Mouse (Mus musculus) embryonic facial prominence, embryonic 11.5 days (tissue): ENCODE measurements around the gene Slc17a1. TPM values are rescaled to one million over a fixed set of nuclear protein-coding genes. Genes with fewer than 3 reads are reported as not detected.

Experiments used
- ATAC-seq: fragments of 200-750 bp; cut with Nextera tagmentation; replicated peaks from 2 replicates; pipeline ENCODE4 v1.8.0; 2017; ENCODE audit warnings: low read depth; ENCODE audit not compliant: insufficient number of reproducible peaks, low FRiP score, low TSS enrichment
- DNase-seq: peaks from one replicate; pipeline ENCODE4 v3.0.0-alpha.2; 2015; ENCODE audit warnings: low spot score
- H3K27ac ChIP-seq: fragments of 300-500 bp; sonication (generic); replicated peaks from 2 replicates; pipeline ENCODE4 v1.5.1; 2014; ENCODE audit warnings: mild to moderate bottlenecking, low read depth, low read length, control low read depth
- H3K27me3 ChIP-seq: fragments of 300-500 bp; sonication (generic); 2 replicates; pipeline ENCODE4 v1.6.1; 2014; ENCODE audit warnings: mild to moderate bottlenecking, low read length, moderate library complexity, mixed read lengths; ENCODE audit not compliant: control insufficient read depth, insufficient read depth
- H3K36me3 ChIP-seq: fragments of 300-500 bp; sonication (generic); replicated peaks from 2 replicates; pipeline ENCODE4 v1.6.1; 2014; ENCODE audit warnings: low read depth, mild to moderate bottlenecking, low read length, moderate library complexity, mixed read lengths; ENCODE audit not compliant: control insufficient read depth, insufficient read depth
- H3K4me1 ChIP-seq: fragments of 300-500 bp; sonication (generic); 2 replicates; pipeline ENCODE4 v1.6.1; 2014; ENCODE audit warnings: low read length, mixed read lengths; ENCODE audit not compliant: control insufficient read depth, insufficient read depth
- H3K4me2 ChIP-seq: fragments of 300-500 bp; sonication (generic); 2 replicates; pipeline ENCODE4 v1.6.1; 2014; ENCODE audit warnings: low read depth, mild to moderate bottlenecking, control low read depth, low read length, moderate library complexity
- H3K4me3 ChIP-seq: fragments of 300-500 bp; sonication (generic); 2 replicates; pipeline ENCODE4 v1.5.1; 2014; ENCODE audit warnings: low read depth, low read length, control low read depth
- H3K9ac ChIP-seq: fragments of 300-500 bp; sonication (generic); replicated peaks from 2 replicates; pipeline ENCODE4 v1.6.1; 2014; ENCODE audit warnings: mild to moderate bottlenecking, control low read depth, low read length
- H3K9me3 ChIP-seq: fragments of 300-500 bp; sonication (generic); replicated peaks from 2 replicates; pipeline ENCODE4 v1.6.1; 2016; ENCODE audit warnings: mild to moderate bottlenecking, low read length, inconsistent platforms, mixed read lengths; ENCODE audit not compliant: control insufficient read depth
- WGBS: fragments of 180-500 bp; shearing (Covaris S2); extraction: QIAGEN DNeasy Blood & Tissue Kit; methylation state at CpG from one replicate; pipeline ENCODE4 v1.1.7; 2014; 5-methylcytosine and 5-hydroxymethylcytosine counted together
- microRNA-seq: library from miRNA; unstranded; fragments of <30 nt; microRNA quantifications from one replicate; pipeline ENCODE4, GENCODE M21; 2016; ENCODE audit warnings: borderline number of aligned reads
- polyA plus RNA-seq: library from polyadenylated mRNA; unstranded; fragments of >200 nt; fragmentation: Nextera tagmentation; extraction: Ambion mirVana; gene quantifications from 2 replicates; pipeline ENCODE4 v1.2.1, GENCODE M21; 2014

Slc17a1 gene
- polyA plus RNA-seq, 1 experiment from 2014 or later: not detected

- Histone ChIP-seq H3K27ac (no peak overlapping the region), H3K4me3 (no peak overlapping the region), H3K4me1 (no peaks in the 10 kb centered on the region), H3K9ac (no peak overlapping the region), H3K27me3 (no peaks in the 10 kb centered on the region), H3K36me3 (no peaks in the 10 kb centered on the region), H3K9me3 (no peaks in the 10 kb centered on the region), H3K4me2 (no peak overlapping the region)
- ATAC-seq: no peak
- 69% methylated on average over 6 of the region's 6 CpGs for WGBS
- DNase-seq: no peak
Measured at GRCm38 (mm10) chr13:23940291-23940690, 72.7 kb downstream of the Slc17a1 start.

- WGBS: 46% methylated on average over 2 of the region's 2 CpGs
- H3K27ac ChIP-seq: no peak overlapping the region
- H3K4me3 ChIP-seq: no peak overlapping the region
- DNase-seq (peak; percentile 18), ATAC-seq (no peak)
- no peaks in the 10 kb centered on the region for H3K27me3 ChIP-seq
- no peaks in the 10 kb centered on the region for H3K9me3 ChIP-seq
- no peak overlapping the region for H3K9ac ChIP-seq
- H3K4me1 ChIP-seq: no peaks in the 10 kb centered on the region
- no peak overlapping the region for H3K4me2 ChIP-seq
- no peaks in the 10 kb centered on the region for H3K36me3 ChIP-seq
Measured at GRCm38 (mm10) chr13:23942861-23943260, 75.3 kb downstream of the Slc17a1 start.

Small RNA genes lying within 50 kb of the gene (microRNA-seq; reads per million reads assigned to microRNA genes)
- not detected for gene Gm44344

Other genes with a start within 250 kb of the Slc17a1 start
- 2.1 and 3.1 TPM in 2 replicates for gene Hist1h2be, start 246.6 kb upstream of the Slc17a1 start, polyA plus RNA-seq
- gene Hist1h1e, start 245.2 kb upstream of the Slc17a1 start, polyA plus RNA-seq: 23.0 and 24.4 TPM in 2 replicates
- 1.4 and 2.2 TPM in 2 replicates for gene Hist1h2ac, start 183.8 kb upstream of the Slc17a1 start, polyA plus RNA-seq
- gene Hist1h2bc, start 183.6 kb upstream of the Slc17a1 start, polyA plus RNA-seq: 25.1 and 27.3 TPM in 2 replicates
- gene Hist1h1t, start 171.9 kb upstream of the Slc17a1 start, polyA plus RNA-seq: not detected in 2 replicates
- 6.1 TPM in 2 replicates for gene Hist1h4c, start 169.3 kb upstream of the Slc17a1 start, polyA plus RNA-seq
- gene Hfe, start 156.9 kb upstream of the Slc17a1 start, polyA plus RNA-seq: 4.3 and 4.6 TPM in 2 replicates
- 18.8 and 19.7 TPM in 2 replicates for gene Hist1h1c, start 128.9 kb upstream of the Slc17a1 start, polyA plus RNA-seq
- gene Hist1h3c, start 122.1 kb upstream of the Slc17a1 start, polyA plus RNA-seq: 15.5 and 18.1 TPM in 2 replicates
- 2.6 and 2.9 TPM in 2 replicates for gene Hist1h2bb, start 121.0 kb upstream of the Slc17a1 start, polyA plus RNA-seq
- gene Hist1h2ab, start 116.6 kb upstream of the Slc17a1 start, polyA plus RNA-seq: 48.1 and 54.7 TPM in 2 replicates
- gene Hist1h3b, start 115.5 kb upstream of the Slc17a1 start, polyA plus RNA-seq: 8.3 and 10.5 TPM in 2 replicates
- gene Hist1h4b, start 110.7 kb upstream of the Slc17a1 start, polyA plus RNA-seq: 7.4 and 10.1 TPM in 2 replicates
- not detected in 2 replicates for gene Hist1h4a, start 106.5 kb upstream of the Slc17a1 start, polyA plus RNA-seq
- gene Hist1h3a, start 105.4 kb upstream of the Slc17a1 start, polyA plus RNA-seq: 4.0 and 4.3 TPM in 2 replicates
- 4.5 and 5.0 TPM in 2 replicates for gene Hist1h1a, start 104.1 kb upstream of the Slc17a1 start, polyA plus RNA-seq
- gene Trim38, start 97.8 kb upstream of the Slc17a1 start, polyA plus RNA-seq: 0.18 TPM in 1 of 2 replicates, not detected in the other
- gene Slc17a2, start 60.8 kb upstream of the Slc17a1 start, polyA plus RNA-seq: not detected in 2 replicates
- not detected in 2 replicates for gene Slc17a3, start 28.3 kb upstream of the Slc17a1 start, polyA plus RNA-seq
- not detected in 2 replicates for gene Slc17a4, start 47.3 kb downstream of the Slc17a1 start, polyA plus RNA-seq
- gene Hist1h2ba, start 66.4 kb downstream of the Slc17a1 start, polyA plus RNA-seq: not detected in 2 replicates
- not detected in 2 replicates for gene Hist1h2aa, start 66.7 kb downstream of the Slc17a1 start, polyA plus RNA-seq
- gene Scgn, start 123.5 kb downstream of the Slc17a1 start, polyA plus RNA-seq: 0.14 TPM in 1 of 2 replicates, not detected in the other